Mouse (Mus musculus) liver, embryonic 14.5 days (tissue): Measurements from ENCODE around the gene Ltb. TPM values are rescaled to one million over a fixed set of nuclear protein-coding genes. Genes with fewer than 3 reads are reported as not detected.
A peak's percentile ranks its signal among the peaks of the same experiment; 100 is the strongest.
"Not testable (repeated sequence)": the region's sequence is repeated elsewhere in the genome, so short reads cannot be mapped to it uniquely, and the experiment has no call there.

Experiments
- ATAC-seq: fragments of 200-750 bp; cut with Nextera tagmentation; 2 replicates; pipeline ENCODE4 v1.8.0; 2017; ENCODE audit warnings: moderate number of reproducible peaks, mild to moderate bottlenecking, moderate library complexity; ENCODE audit not compliant: insufficient read depth
- DNase-seq, 3 experiments: peaks; one replicate each; pipeline ENCODE4 v3.0.0-alpha.2; 2012 to 2013; ENCODE audit warnings: low read depth in 3 of 3, low spot score in 3 of 3
- H3K27ac ChIP-seq: fragments of 300-500 bp; sonication (generic); 2 replicates; pipeline ENCODE4 v1.5.1; 2014; ENCODE audit warnings: moderate library complexity, mild to moderate bottlenecking, control low read depth, inconsistent platforms
- H3K27me3 ChIP-seq: fragments of 300-500 bp; sonication (generic); 2 replicates; pipeline ENCODE4 v1.6.1; 2014; ENCODE audit warnings: mild to moderate bottlenecking, low read length, moderate library complexity; ENCODE audit not compliant: control insufficient read depth, insufficient read depth
- H3K36me3 ChIP-seq: fragments of 300-500 bp; sonication (generic); replicated peaks from 2 replicates; pipeline ENCODE4 v1.6.1; 2014; ENCODE audit warnings: low read depth; ENCODE audit not compliant: control insufficient read depth, insufficient read depth
- H3K4me1 ChIP-seq, 2 experiments: fragments of 200-500 bp in 1 of 2; fragments of 300-500 bp in 1 of 2; sonication (generic) in 1 of 2; replicated peaks; 2 replicates each; pipeline ENCODE4 v1.6.1; 2012 to 2014; ENCODE audit warnings: antibody characterized with exemption in 1 of 2, inconsistent platforms in 1 of 2, low read length in 1 of 2; ENCODE audit not compliant: control insufficient read depth in 2 of 2, insufficient read depth in 2 of 2
- H3K4me2 ChIP-seq: fragments of 300-500 bp; sonication (generic); 2 replicates; pipeline ENCODE4 v1.6.1; 2014; ENCODE audit warnings: low read depth, mild to moderate bottlenecking, control low read depth, moderate library complexity
- H3K4me3 ChIP-seq, 2 experiments: fragments of 200-500 bp in 1 of 2; fragments of 300-500 bp in 1 of 2; sonication (generic) in 1 of 2; 2 replicates each; pipeline ENCODE4 v1.5.1; 2012 to 2014; ENCODE audit warnings: low read depth in 2 of 2, low read length in 2 of 2, mild to moderate bottlenecking in 2 of 2, control low read depth in 1 of 2, inconsistent platforms in 1 of 2, moderate library complexity in 1 of 2; ENCODE audit not compliant: insufficient read depth in 1 of 2
- H3K9ac ChIP-seq: fragments of 300-500 bp; sonication (generic); replicated peaks from 2 replicates; pipeline ENCODE4 v1.6.1; 2014; ENCODE audit warnings: mild to moderate bottlenecking, control low read depth, moderate library complexity
- H3K9me3 ChIP-seq: fragments of 300-500 bp; sonication (generic); 2 replicates; pipeline ENCODE4 v1.6.1; 2016; ENCODE audit warnings: low read length, mixed read lengths; ENCODE audit not compliant: control insufficient read depth
- CTCF ChIP-seq: IDR thresholded peaks from 2 replicates; pipeline ENCODE4 v1.5.1; 2016; ENCODE audit warnings: antibody characterized with exemption, low read depth, control low read depth
- EP300 ChIP-seq: IDR thresholded peaks from 2 replicates; pipeline ENCODE4 v1.6.1; 2016; ENCODE audit warnings: antibody characterized with exemption, low read depth
- WGBS: fragments of 180-500 bp; shearing (Covaris S2); extraction: QIAGEN DNeasy Blood & Tissue Kit; methylation state at CpG from one replicate; pipeline ENCODE4 v1.1.7; 2014; ENCODE audit not compliant: insufficient replicate concordance; 5-methylcytosine and 5-hydroxymethylcytosine counted together
- polyA plus RNA-seq, 2 experiments: library from polyadenylated mRNA; depleted of rRNA in 1 of 2; stranded (reverse) in 1 of 2; unstranded in 1 of 2; fragments of >200 nt; fragmentation: Nextera tagmentation in 1 of 2; extraction: Ambion mirVana in 1 of 2; gene quantifications; 2 replicates each; pipeline versions ENCODE4 v1.2.1 to v1.2.3; 2012 to 2014

The Ltb gene
- polyA plus RNA-seq, 2 experiments = 0.28 to 0.70 TPM

- Histone ChIP-seq H3K4me3 (peak within 1 kb of the TSS; percentile 69; a peak in 3 of 4 replicates), H3K4me1 (peaks cover 0 to 5% of the 10 kb centered on the region in 2 experiments; a peak in 1 of 4 replicates), H3K36me3 (peaks cover 16% of the 10 kb centered on the region), H3K9ac (peak within 1 kb of the TSS; percentile 76), H3K4me2 (peak within 1 kb of the TSS; percentile 86), H3K9me3 (no peaks in the 10 kb centered on the region), H3K27me3 (no peaks in the 10 kb centered on the region), H3K27ac (peak within 1 kb of the TSS; percentile 86; the same call in 1 of the 2 replicates)
- WGBS = 69% methylated on average over 18 of the region's 18 CpGs
- DNase-seq = no peak
- TF ChIP-seq CTCF (no peak), EP300 (no peak)
- ATAC-seq = no peak
These were observed 39.1 kb downstream of the Ltb start, which contains the start of gene Atp6v1g2 for GRCm38 (mm10) chr17:35233114-35233980. Gene Atp6v1g2 (plus strand): TSS chr17:35233660.

DNA sequence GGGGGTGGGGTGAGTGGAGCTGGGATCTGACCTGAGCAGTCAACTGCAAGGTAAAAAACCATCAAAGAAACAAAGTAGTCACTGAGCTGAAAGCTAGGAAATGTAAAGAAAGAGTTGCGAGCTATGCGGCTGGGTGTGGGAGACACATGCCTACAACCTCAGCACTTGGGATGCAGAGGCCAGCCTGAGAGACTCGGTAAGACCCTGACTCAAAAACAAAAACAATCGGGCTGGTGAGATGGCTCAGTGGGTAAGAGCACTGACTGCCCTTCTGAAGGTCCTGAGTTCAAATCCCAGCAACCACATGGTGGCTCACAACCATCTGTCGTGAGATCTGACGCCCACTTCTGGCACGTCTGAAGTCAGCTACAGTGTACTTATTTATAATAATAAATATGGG lies 39.9 kb downstream of the Ltb start:
- 68% methylated on average over 7 of the region's 7 CpGs for WGBS
- not testable (repeated sequence) for H3K27me3 ChIP-seq, H3K4me1 ChIP-seq, H3K27ac ChIP-seq, H3K9ac ChIP-seq, ATAC-seq, H3K9me3 ChIP-seq, DNase-seq
- peak overlapping the region in 1 of 2 experiments; percentile 69; a peak in 1 of 4 replicates for H3K4me3 ChIP-seq
- H3K36me3 ChIP-seq = peaks cover 15% of the 10 kb centered on the region
- H3K4me2 ChIP-seq = peak overlapping the region; percentile 86

DNA sequence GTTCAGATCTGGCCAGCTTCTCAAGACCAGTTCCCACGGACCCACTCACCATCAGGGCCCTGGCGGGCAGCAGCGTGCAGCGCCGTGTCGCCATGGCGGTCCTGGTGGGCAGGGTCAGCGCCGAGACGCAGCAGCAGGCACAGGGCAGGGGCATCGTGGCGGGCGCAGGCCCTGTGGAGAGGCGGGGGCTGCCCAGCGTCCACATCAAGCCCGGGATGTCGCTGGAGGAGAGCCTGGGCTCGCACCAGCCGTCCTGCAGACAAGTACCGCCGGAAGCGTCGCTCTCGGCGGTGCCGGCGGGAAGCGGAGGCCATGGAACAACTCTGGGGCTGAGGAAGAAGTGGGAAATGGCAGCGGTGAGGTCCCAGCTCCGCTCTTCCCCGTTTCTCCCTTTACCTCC lies 40.7 kb downstream of the Ltb start:
- H3K9me3 ChIP-seq = no peaks in the 10 kb centered on the region
- H3K36me3 ChIP-seq = peaks cover 7% of the 10 kb centered on the region
- H3K27me3 ChIP-seq = no peaks in the 10 kb centered on the region
- H3K27ac ChIP-seq = peak overlapping the region; percentile 86
- peak overlapping the region; percentile 69 for H3K4me3 ChIP-seq
- no peak for TF ChIP-seq CTCF
- TF ChIP-seq EP300 = no peak
- ATAC-seq (peak; percentile 3; the same call in 1 of the 2 replicates), DNase-seq (no peak)
- peak overlapping the region; percentile 86 for H3K4me2 ChIP-seq
- H3K9ac ChIP-seq = peak overlapping the region; percentile 76
- WGBS = 3% methylated on average over 31 of the region's 31 CpGs
- H3K4me1 ChIP-seq = peaks cover 0 to 5% of the 10 kb centered on the region in 2 experiments; a peak in 1 of 4 replicates

DNA sequence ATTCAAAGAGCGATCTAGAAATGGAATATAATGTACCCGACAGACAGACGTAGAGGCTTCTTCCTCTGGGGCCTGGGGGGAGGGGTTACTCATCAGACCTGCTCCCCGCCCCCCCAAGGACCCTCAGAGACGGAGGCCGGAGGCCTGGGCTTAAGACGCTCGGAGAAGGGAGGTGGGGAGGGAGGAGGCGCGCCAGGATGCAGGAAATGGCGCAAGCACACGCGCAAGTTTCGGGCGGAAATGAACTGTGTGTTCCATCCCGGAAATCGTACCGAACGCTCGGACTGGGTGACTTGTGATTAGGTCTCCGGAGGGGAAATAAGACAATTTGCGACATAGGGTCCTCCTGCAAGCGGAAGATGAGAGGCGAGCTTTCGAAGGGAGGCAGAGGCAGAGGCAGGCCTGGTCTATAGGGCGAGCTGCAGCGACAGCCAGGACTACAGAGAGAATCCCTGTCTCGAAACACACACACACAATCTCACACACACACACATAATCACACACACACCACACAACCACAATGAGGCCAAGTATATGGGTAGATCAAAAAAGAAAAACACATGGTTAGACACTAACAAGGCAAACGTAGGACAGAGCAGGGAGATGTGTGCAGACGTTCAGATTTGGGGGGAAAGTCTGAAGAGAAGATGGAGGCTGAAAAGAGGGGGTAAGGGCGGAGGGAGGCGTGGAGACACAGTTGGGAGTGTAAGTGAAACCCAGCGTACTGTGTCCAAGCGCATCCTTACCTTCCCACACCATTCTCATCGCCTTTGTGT lies 41.6 kb downstream of the Ltb start, which contains the start of gene Nfkbil1:
Gene Nfkbil1, minus strand, starts transcription at position 179 of the 776 bp plus-strand sequence.
- Histone ChIP-seq H3K4me2 (peak within 1 kb of the TSS; percentile 86), H3K9ac (peak within 1 kb of the TSS; percentile 76), H3K4me1 (peaks cover 6 to 13% of the 10 kb centered on the region in 2 experiments), H3K9me3 (no peaks in the 10 kb centered on the region), H3K36me3 (peaks cover 7% of the 10 kb centered on the region), H3K27me3 (no peaks in the 10 kb centered on the region), H3K4me3 (peak within 1 kb of the TSS; percentile 69), H3K27ac (peak within 1 kb of the TSS; percentile 86)
- under 1% methylated on average over 35 of the region's 35 CpGs for WGBS
- no peak for TF ChIP-seq CTCF
- TF ChIP-seq EP300 = peak; percentile 30; the same call in 1 of the 2 replicates
- DNase-seq (peak; percentile 82 to 87 (median 85)), ATAC-seq (peak; percentile 80)
